Mouse (Mus musculus) limb, embryonic 14.5 days (tissue): Measurements from ENCODE around the gene Scn3b. TPM values are rescaled to one million over a fixed set of nuclear protein-coding genes. Genes with fewer than 3 reads are reported as not detected.

Source experiments
- ATAC-seq: fragments of 200-750 bp; cut with Nextera tagmentation; 2 replicates; pipeline ENCODE4 v1.8.0; 2017; ENCODE audit warnings: low read depth, moderate number of reproducible peaks, moderate TSS enrichment; ENCODE audit not compliant: low FRiP score
- DNase-seq: peaks from one replicate; pipeline ENCODE4 v3.0.0-alpha.2; 2015; ENCODE audit warnings: low spot score
- H3K27ac ChIP-seq: fragments of 300-500 bp; sonication (generic); replicated peaks from 2 replicates; pipeline ENCODE4 v1.5.1; 2014; ENCODE audit warnings: low read depth, mild to moderate bottlenecking, low read length, moderate library complexity, mixed read lengths
- H3K27me3 ChIP-seq: fragments of 300-500 bp; sonication (generic); 2 replicates; pipeline ENCODE4 v1.6.1; 2014; ENCODE audit warnings: low read length, mixed read lengths; ENCODE audit not compliant: control insufficient read depth, insufficient read depth
- H3K36me3 ChIP-seq: fragments of 300-500 bp; sonication (generic); 2 replicates; pipeline ENCODE4 v1.6.1; 2014; ENCODE audit warnings: mild to moderate bottlenecking, low read length, moderate library complexity, mixed read lengths; ENCODE audit not compliant: control insufficient read depth, insufficient read depth
- H3K4me1 ChIP-seq: fragments of 300-500 bp; sonication (generic); 2 replicates; pipeline ENCODE4 v1.6.1; 2014; ENCODE audit warnings: antibody characterized with exemption, low read length, mixed read lengths; ENCODE audit not compliant: control insufficient read depth, insufficient read depth
- H3K4me2 ChIP-seq: fragments of 300-500 bp; sonication (generic); replicated peaks from 2 replicates; pipeline ENCODE4 v1.6.1; 2014; ENCODE audit warnings: low read depth, mild to moderate bottlenecking, low read length, moderate library complexity; ENCODE audit not compliant: severe bottlenecking
- H3K4me3 ChIP-seq: fragments of 300-500 bp; sonication (generic); replicated peaks from 2 replicates; pipeline ENCODE4 v1.5.1; 2014; ENCODE audit warnings: low read length
- H3K9ac ChIP-seq: fragments of 300-500 bp; sonication (generic); 2 replicates; pipeline ENCODE4 v1.6.1; 2014; ENCODE audit warnings: mild to moderate bottlenecking, low read depth, low read length, moderate library complexity; ENCODE audit not compliant: severe bottlenecking
- H3K9me3 ChIP-seq: fragments of 300-500 bp; sonication (generic); 2 replicates; pipeline ENCODE4 v1.6.1; 2016; ENCODE audit warnings: low read length; ENCODE audit not compliant: control insufficient read depth
- POLR2A ChIP-seq: fragments of 200-500 bp; IDR thresholded peaks from 2 replicates; pipeline ENCODE4 v1.8.0; 2012; ENCODE audit warnings: inconsistent platforms, mild to moderate bottlenecking, moderate library complexity, borderline replicate concordance; ENCODE audit not compliant: insufficient read depth, insufficient read length; ENCODE audit errors: extremely low read depth
- WGBS: fragments of 180-500 bp; shearing (Covaris S2); extraction: QIAGEN DNeasy Blood & Tissue Kit; methylation state at CpG from one replicate; pipeline ENCODE4 v1.1.7; 2014; 5-methylcytosine and 5-hydroxymethylcytosine counted together
- polyA plus RNA-seq, 2 experiments: library from polyadenylated mRNA; depleted of rRNA in 1 of 2; stranded (reverse) in 1 of 2; unstranded in 1 of 2; fragments of >200 nt; fragmentation: Nextera tagmentation in 1 of 2; extraction: Ambion mirVana in 1 of 2; gene quantifications; 2 replicates each; pipeline versions ENCODE4 v1.2.1 to v1.2.3; 2012 to 2014

Scn3b gene
- polyA plus RNA-seq, 2 experiments = 14.6 to 15.8 TPM

DNA sequence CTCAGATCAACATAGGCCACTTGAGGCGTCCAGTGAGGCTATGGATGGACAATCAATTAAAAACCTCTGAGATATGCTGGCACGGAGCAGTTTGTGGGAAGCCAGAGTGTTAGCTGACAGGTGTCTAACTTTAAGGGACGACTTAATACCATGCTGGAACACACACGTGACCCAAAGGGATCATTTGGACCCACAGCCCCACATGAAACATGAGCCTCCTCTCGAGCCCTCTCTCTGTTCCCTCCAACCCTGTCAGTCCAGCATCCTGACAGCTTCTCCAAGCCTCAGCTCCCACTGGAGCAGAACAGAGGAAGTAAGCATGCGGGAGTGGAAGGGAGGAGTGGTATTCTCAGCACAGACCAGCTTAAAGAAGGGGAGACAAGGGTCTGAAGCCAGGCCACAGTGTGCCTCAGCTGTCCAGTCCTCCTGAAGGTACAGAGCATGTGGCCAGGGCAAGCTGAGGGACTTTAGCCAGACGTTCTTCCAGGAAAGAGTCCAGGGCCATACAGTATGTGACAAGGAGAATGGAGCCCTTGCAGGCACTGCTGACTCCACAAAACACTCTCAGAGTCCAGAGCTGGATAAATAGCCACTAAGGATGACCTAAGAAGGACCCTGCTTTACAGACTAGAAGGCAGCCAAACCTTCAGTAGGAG, 57.4 kb downstream of the Scn3b start:
- Histone ChIP-seq H3K4me3 (no peak overlapping the region), H3K9me3 (no peaks in the 10 kb centered on the region), H3K4me2 (no peak overlapping the region), H3K36me3 (no peaks in the 10 kb centered on the region), H3K4me1 (peaks cover 4% of the 10 kb centered on the region), H3K27me3 (no peaks in the 10 kb centered on the region), H3K27ac (no peak overlapping the region), H3K9ac (no peak overlapping the region)
- DNase-seq (no peak), ATAC-seq (peak; percentile 50; the same call in 1 of the 2 replicates)
- no peak for TF ChIP-seq POLR2A
- 39% methylated on average over 7 of the region's 7 CpGs for WGBS

DNA sequence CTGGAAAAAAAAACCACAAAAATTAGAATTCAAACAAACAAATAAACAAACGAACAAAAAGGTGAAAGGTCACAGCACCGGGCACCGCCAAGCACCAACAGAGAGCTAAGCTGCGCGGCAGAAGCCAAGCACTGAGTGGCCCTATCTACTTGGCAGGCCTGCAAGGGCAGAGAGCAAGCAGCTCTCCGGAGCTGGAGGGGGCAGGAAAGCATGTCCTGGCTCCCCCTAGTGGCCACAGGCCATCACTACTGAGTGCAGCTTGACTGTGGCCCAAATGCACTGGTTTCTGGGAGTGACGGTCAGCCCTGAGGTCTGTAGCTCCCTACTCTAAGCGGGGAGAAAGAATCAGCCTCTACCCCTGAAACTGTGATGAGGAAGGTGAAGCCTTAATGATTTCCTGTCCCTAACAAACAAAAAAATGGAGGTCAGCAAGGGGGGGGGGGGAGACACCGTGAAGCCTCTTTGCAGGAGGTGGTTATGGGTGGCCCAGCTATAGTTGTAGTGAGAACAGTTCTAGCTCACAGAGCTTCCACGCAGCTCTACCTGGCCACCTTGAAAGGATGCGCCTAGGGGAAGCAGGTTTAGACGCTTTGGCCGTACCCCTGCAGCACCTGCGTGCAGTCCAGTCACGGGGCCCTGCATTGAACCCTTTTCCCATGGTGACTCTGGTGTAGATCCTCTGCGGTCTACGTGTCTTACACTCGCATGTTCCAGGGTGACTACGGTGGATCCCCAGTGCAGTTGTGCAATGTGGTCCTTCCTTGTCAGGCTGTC, 61.8 kb downstream of the Scn3b start:
- ATAC-seq = peak; percentile 70
- no peak overlapping the region for H3K4me2 ChIP-seq
- no peaks in the 10 kb centered on the region for H3K9me3 ChIP-seq
- no peak overlapping the region for H3K9ac ChIP-seq
- no peaks in the 10 kb centered on the region for H3K36me3 ChIP-seq
- DNase-seq = peak; percentile 86
- WGBS = 60% methylated on average over 19 of the region's 19 CpGs
- H3K27me3 ChIP-seq = no peaks in the 10 kb centered on the region
- H3K4me1 ChIP-seq = no peaks in the 10 kb centered on the region
- H3K27ac ChIP-seq = no peak overlapping the region
- H3K4me3 ChIP-seq = no peak overlapping the region
- no peak for TF ChIP-seq POLR2A

DNA sequence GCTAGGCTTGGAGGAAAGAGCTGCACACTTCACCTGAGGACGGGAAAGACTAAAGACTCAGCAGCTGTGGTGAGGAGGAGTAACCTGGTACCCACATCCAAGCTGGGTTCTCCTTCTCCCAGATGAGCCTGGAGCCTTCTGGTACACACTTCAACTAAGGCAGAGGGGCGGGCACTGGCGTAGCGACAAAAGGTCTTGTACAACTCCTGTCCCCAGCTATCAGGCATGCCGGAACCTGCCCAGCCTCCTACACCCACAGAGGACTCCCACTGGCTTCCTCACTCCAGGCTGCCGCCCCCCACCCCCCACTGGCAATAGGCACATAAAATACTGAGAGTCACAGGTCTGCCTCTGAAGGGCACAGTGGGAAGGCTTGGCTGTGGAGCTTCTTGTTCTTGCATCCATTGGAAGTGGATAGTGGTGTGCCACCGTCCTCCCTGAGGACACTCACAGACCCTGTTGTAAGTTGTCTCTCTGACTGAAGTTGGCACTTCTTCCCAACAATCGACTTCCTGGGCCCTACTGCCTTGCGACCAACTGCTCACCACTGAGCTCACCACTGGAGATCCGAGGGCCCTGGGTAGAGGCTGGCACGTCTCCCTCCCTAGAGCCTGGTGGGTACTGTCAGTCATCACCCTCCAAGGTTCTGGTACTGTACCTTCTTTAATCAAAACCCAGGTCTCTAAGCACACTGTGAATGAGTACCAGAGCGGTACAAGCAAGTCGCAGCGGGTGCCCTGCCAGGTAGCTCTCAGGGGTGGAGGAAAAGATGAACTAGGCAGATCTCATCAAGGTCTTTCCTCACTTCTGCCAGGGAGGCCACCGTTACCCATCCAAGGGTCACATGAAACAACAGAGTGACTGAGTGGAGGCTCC, 62.6 kb downstream of the Scn3b start:
- Histone ChIP-seq H3K27ac (no peak overlapping the region), H3K4me3 (no peak overlapping the region), H3K9me3 (no peaks in the 10 kb centered on the region), H3K9ac (no peak overlapping the region), H3K36me3 (no peaks in the 10 kb centered on the region), H3K27me3 (no peaks in the 10 kb centered on the region), H3K4me1 (no peaks in the 10 kb centered on the region), H3K4me2 (no peak overlapping the region)
- no peak for ATAC-seq
- TF ChIP-seq POLR2A = no peak
- no peak for DNase-seq
- 87% methylated on average over 15 of the region's 15 CpGs for WGBS

DNA sequence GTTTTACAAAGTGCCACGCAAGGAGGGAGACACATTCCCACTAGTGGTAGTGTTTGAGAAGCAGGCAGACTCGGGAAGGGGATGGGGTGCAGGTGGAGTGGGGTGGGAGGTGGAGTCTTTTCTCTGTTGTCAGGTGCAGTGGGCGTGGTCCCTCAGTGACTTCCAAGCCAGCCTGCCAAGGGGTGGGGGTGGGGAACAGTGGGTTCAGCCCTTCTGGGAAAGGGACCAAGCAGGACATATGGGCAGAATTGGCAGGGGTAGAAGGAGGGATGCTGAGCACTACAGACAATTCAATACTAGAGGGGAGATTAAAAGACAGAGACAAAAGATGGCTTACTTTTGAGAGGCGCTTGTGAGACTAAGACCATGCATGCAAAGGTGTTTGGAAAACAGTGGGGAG, 63.3 kb downstream of the Scn3b start:
- 79% methylated on average over 4 of the region's 4 CpGs for WGBS
- H3K9ac ChIP-seq = no peak overlapping the region
- H3K4me2 ChIP-seq = no peak overlapping the region
- no peak for ATAC-seq
- no peaks in the 10 kb centered on the region for H3K4me1 ChIP-seq
- H3K27me3 ChIP-seq = no peaks in the 10 kb centered on the region
- no peak overlapping the region for H3K27ac ChIP-seq
- no peak for DNase-seq
- H3K9me3 ChIP-seq = no peaks in the 10 kb centered on the region
- H3K4me3 ChIP-seq = no peak overlapping the region
- H3K36me3 ChIP-seq = no peaks in the 10 kb centered on the region
- no peak for TF ChIP-seq POLR2A

DNA sequence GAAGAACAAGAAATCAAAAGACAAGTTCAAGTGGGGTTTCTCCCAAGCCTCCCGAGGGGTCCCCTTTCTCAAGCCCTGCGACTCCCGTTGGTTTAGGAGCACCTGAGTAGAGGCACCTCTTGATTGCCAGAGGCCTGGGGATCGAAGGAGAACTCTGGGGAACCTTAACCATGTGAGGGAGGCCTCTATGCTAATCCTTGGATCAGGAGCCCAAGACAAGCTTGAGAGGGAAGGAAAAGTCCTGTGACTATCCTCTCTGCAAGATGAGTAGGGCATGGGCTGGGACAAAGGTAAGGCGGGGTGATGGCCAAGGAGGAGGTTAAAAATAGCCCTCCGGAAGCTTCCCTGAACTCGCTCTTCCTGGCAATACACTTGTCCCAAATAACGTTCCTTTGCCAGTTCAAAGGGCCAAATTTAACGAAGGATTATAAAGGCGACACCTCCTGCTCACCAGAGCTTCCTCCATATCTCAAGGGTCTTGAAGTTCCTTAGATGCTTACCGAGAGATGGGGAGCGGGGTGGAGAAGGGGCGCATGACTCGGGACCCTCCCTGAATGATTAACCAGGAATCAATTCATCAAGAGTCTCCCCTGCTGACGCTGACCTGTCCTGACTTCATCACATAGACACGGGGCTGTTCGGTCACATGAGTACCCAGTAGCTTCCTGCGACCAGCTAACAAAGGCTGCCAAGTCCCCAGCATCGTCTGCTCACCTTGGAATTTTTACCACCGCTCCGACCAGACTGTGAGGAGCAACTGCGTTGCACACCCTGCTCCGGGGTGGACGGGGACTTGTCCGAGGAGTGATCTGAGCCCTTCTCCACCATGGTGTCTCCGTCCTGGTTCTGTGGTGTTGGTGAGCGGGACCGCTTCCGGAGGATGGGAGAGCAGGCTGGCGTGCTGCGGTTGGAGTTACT, 64.0 kb downstream of the Scn3b start:
- Histone ChIP-seq H3K27ac (no peak overlapping the region), H3K9ac (no peak overlapping the region), H3K4me3 (no peak overlapping the region), H3K27me3 (no peaks in the 10 kb centered on the region), H3K4me2 (no peak overlapping the region), H3K36me3 (no peaks in the 10 kb centered on the region), H3K9me3 (no peaks in the 10 kb centered on the region), H3K4me1 (no peaks in the 10 kb centered on the region)
- WGBS = 81% methylated on average over 31 of the region's 31 CpGs
- DNase-seq = no peak
- ATAC-seq = no peak
- no peak for TF ChIP-seq POLR2A
